Mouse (Mus musculus): Measurements from ENCODE around the gene Tnxb. TPM values are rescaled to one million over a fixed set of nuclear protein-coding genes. Genes with fewer than 3 reads are reported as not detected.

The Tnxb gene
- polyA plus RNA-seq, 1 experiment from 2014 or later, result 1.4 TPM

DNA sequence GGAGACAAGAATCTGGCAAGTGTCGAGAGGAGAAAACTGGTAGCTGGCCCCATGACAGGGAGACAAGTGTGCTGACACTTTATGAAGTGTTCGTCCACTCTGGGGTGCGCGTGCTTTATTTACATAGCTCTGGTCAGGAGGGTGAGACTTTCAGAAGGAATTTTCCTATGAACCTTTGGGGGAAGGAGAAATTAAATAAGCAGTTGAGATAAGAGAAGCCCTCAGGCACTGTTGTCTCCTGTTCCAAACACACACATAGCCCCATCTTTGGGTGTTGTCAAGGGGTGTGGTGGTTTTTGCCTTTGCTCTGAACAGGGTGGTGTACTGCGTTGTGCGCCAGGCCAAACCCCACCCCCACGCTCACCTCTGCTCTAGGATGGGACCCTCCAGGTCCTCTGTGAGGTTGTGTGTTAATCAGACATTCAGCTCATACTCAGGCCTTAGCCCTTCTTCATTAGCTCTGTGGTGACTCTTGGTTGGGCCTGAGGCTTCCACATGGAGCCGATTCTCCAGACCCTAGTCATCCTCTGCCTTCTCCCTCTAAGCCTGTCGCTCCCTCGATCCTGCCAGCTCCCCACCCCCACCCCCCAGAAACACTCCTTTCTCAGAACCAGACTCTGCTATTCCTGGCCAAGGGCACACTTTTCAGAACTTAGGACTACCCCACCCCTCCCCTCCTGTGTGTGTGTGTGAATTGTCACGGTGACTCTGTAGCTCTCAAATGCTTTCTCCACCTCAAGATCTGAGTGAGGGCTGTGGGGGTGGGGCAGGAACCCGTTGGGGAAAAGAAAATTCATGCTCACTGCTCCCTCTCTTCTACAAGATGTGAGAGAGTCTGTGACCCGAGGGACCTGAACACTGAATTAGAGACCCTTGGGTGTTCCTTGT is 5.1 kb downstream of the Tnxb start:
- Histone ChIP-seq H3K36me3 (no peaks in the 10 kb centered on the region), H3K9me3 (no peaks in the 10 kb centered on the region), H3K27ac (replicated peaks) (no peak overlapping the region), H3K4me2 (no peak overlapping the region), H3K4me1 (peaks cover 39% of the 10 kb centered on the region), H3K9ac (0 out of 2 replicates have a peak overlapping the region, but pooled peaks have one; percentile 11), H3K4me3 (no peak overlapping the region), H3K27me3 (replicated peaks) (peaks cover 93% of the 10 kb centered on the region)
- ATAC-seq (ENCODE audit: extremely low read depth, insufficient number of reproducible peaks, low FRiP score, low TSS enrichment), result no peak
- 49% methylated on average over 13 of the region's 13 CpGs for WGBS

DNA sequence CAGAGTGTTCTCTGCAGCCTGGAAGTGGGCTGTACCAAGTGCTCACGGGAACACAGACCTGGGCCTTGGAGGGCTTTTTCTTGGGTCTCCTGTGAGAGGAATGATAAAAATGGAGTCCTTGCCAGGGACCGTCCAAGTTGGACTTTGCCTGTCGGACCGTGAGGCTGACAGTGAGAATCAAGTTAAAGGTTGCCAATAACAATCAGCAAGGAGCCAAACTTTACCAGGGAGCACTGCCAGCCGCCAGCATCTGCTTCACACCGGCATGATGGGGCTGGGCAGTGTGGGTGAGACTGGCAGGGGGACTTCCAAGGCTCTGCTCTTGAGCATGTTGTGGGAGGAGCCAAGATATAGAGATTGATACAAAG is 5.7 kb downstream of the Tnxb start:
- Histone ChIP-seq H3K4me1 (peaks cover 39% of the 10 kb centered on the region), H3K27me3 (replicated peaks) (peaks cover 89% of the 10 kb centered on the region), H3K36me3 (no peaks in the 10 kb centered on the region), H3K9me3 (no peaks in the 10 kb centered on the region), H3K27ac (replicated peaks) (no peak overlapping the region), H3K9ac (0 out of 2 replicates have a peak overlapping the region, but pooled peaks have one; percentile 11), H3K4me3 (no peak overlapping the region), H3K4me2 (no peak overlapping the region)
- ATAC-seq (ENCODE audit: extremely low read depth, insufficient number of reproducible peaks, low FRiP score, low TSS enrichment), result no peak
- 69% methylated on average over 6 of the region's 6 CpGs for WGBS

DNA sequence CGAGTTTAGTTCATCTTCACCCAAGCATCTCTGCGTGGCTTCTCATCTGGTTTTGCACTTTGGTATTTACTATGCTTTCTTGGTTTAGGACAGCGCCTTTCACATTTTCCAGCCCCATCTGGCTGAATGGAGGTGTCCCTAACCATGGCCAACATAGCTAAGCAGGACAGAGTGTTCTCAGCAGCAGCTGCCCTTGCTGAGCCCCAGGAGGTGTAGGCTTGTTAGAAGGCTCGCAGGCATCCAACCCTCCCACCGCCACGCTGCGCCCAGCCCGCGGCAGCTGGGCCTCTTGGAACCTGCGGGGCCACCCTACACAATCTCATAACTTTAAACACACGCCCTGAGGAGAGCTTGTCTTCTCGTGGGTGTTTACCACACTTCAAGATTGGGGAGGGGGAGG is 6.3 kb downstream of the Tnxb start:
- Histone ChIP-seq H3K4me1 (peaks cover 39% of the 10 kb centered on the region), H3K9ac (no peak overlapping the region), H3K9me3 (no peaks in the 10 kb centered on the region), H3K4me2 (no peak overlapping the region), H3K4me3 (no peak overlapping the region), H3K27me3 (replicated peaks) (peaks cover 83% of the 10 kb centered on the region), H3K36me3 (no peaks in the 10 kb centered on the region), H3K27ac (replicated peaks) (no peak overlapping the region)
- ATAC-seq (ENCODE audit: extremely low read depth, insufficient number of reproducible peaks, low FRiP score, low TSS enrichment), result no peak
- WGBS, result 71% methylated on average over 12 of the region's 12 CpGs

DNA sequence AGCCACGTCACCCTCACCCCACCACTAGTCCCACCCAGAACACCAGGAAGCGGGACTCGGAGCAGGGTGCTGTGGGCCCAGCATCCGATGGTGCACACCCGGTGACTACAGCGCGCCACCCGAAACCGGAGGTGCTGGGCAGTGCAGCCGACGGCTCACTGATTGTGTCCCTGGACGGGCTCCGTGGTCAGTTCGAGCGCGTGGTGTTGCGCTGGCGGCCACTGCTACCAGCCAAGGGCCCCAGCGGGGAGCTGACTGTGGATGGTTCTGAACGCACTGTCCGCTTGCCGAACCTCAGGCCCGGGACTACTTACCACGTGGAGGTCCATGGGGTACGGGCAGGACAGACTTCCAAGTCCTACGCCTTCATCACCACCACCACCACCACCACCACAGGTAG is 9.9 kb downstream of the Tnxb start:
- Histone ChIP-seq H3K9me3 (no peaks in the 10 kb centered on the region), H3K27me3 (replicated peaks) (peaks cover 51% of the 10 kb centered on the region), H3K36me3 (no peaks in the 10 kb centered on the region), H3K4me2 (no peak overlapping the region), H3K9ac (no peak overlapping the region), H3K4me1 (peaks cover 52% of the 10 kb centered on the region), H3K27ac (replicated peaks) (no peak overlapping the region), H3K4me3 (no peak overlapping the region)
- no peak for ATAC-seq (ENCODE audit: extremely low read depth, insufficient number of reproducible peaks, low FRiP score, low TSS enrichment)
- 76% methylated on average over 26 of the region's 26 CpGs for WGBS

DNA sequence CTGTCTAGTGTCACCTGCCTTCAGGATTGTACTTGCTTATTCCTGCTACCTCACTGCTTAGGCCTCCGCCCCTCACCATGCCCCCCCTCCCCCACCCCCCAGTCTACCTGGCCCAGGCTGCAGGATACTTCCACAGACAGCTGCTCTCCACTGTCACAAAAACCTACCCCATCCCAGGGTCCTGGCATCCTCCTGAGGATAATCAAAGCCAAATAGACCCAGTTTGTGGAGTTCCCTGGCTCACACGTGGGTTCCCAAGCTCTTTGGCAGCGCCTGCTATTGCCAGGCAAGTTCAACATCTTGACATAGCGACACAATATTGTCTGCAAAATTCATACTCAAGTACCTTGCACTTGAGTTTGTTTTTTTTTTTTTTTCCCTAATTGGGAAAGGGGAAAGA is 10.3 kb downstream of the Tnxb start:
- H3K9ac ChIP-seq, result no peak overlapping the region
- peaks cover 51% of the 10 kb centered on the region for H3K27me3 ChIP-seq (replicated peaks)
- no peak overlapping the region for H3K4me2 ChIP-seq
- peaks cover 52% of the 10 kb centered on the region for H3K4me1 ChIP-seq
- no peak overlapping the region for H3K4me3 ChIP-seq
- H3K36me3 ChIP-seq, result no peaks in the 10 kb centered on the region
- ATAC-seq (ENCODE audit: extremely low read depth, insufficient number of reproducible peaks, low FRiP score, low TSS enrichment), result no peak
- WGBS, result 83% methylated on average over 4 of the region's 4 CpGs
- no peak overlapping the region for H3K27ac ChIP-seq (replicated peaks)
- H3K9me3 ChIP-seq, result no peaks in the 10 kb centered on the region

DNA sequence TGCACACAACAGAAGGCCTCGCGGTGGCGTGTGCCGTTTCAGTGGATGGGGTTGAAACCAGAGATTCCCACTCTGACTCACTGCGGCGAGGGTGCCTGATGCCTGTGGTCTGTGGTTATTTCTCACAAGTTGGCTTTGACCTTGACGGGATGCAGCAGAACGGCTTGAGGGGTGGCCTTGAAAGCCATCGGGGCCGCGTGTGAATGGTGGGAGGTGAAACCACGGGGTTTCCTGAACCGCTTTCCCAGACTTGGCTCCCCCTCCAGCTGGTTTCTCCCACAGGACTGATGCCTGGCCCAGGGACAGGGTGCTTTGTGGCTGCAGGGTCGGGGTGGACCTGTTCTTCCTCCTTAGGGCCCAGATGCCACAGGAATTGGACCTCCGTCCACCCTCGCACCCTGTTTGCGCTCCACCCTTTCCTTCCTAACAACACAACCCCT is 10.8 kb downstream of the Tnxb start:
- Histone ChIP-seq H3K4me1 (peaks cover 52% of the 10 kb centered on the region), H3K4me3 (no peak overlapping the region), H3K36me3 (no peaks in the 10 kb centered on the region), H3K27ac (replicated peaks) (no peak overlapping the region), H3K4me2 (peak overlapping the region; percentile 13; the same call in 1 of the 2 replicates), H3K9me3 (no peaks in the 10 kb centered on the region), H3K9ac (no peak overlapping the region), H3K27me3 (replicated peaks) (peaks cover 45% of the 10 kb centered on the region)
- no peak for ATAC-seq (ENCODE audit: extremely low read depth, insufficient number of reproducible peaks, low FRiP score, low TSS enrichment)
- 65% methylated on average over 17 of the region's 17 CpGs for WGBS

DNA sequence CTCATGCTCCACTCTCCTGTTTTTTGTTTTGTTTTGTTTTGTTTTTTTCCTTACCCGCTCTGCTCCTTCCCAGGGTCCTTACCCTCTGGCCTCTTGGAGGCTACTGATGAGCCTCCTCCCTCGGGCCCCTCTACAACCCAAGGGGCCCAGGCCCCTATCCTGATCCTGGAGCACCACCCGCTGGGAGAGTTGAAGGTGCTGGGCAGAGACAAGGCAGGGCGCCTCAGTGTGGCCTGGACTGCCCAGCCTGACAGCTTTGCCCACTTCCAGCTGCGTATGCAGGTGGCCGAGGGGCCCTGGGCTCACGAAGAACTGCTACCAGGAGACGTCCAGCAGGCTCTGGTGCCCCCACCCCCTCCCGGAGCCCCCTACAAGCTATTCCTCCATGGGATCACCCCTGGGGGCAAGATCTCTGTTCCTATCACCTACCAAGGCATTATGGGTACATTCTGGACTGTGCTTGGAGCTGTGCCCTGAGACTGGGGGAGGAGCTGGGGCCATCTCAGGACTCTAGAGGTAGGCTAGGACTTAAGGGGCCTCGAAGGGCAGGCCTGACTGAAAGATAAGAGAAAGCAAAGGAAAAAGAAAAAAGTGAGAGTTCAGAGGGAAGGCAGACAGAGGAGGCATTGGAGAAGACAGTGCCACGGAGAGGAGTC is 11.7 kb downstream of the Tnxb start:
- Histone ChIP-seq H3K27me3 (replicated peaks) (peaks cover 37% of the 10 kb centered on the region), H3K4me1 (peaks cover 46% of the 10 kb centered on the region), H3K9me3 (no peaks in the 10 kb centered on the region), H3K4me3 (no peak overlapping the region), H3K4me2 (0 out of 2 replicates have a peak overlapping the region, but pooled peaks have one; percentile 13), H3K36me3 (no peaks in the 10 kb centered on the region), H3K27ac (replicated peaks) (no peak overlapping the region), H3K9ac (peak overlapping the region; percentile 3; the same call in 1 of the 2 replicates)
- 59% methylated on average over 11 of the region's 11 CpGs for WGBS
- ATAC-seq (ENCODE audit: extremely low read depth, insufficient number of reproducible peaks, low FRiP score, low TSS enrichment), result no peak

DNA sequence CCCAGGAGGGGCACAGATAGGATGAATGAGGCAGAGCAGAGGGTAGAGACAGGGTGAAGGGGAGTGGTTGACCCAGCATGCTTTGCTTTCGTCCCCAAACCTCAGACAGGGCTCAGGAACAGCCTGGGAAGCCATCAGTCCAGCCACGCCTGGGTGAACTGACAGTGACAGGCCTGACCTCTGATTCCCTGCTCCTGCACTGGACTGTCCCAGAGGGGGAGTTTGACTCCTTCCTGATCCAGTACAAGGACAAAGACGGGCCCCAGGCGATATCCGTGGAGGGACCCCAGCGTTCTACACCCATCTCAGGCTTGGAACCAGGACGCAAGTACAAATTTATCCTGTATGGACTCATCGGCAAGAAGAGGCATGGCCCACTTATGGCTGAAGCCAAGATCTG is 12.8 kb downstream of the Tnxb start:
- H3K4me1 ChIP-seq, result peaks cover 46% of the 10 kb centered on the region
- H3K9ac ChIP-seq, result no peak overlapping the region
- H3K27me3 ChIP-seq (replicated peaks), result peaks cover 25% of the 10 kb centered on the region
- no peak overlapping the region for H3K4me3 ChIP-seq
- WGBS, result 73% methylated on average over 8 of the region's 8 CpGs
- no peaks in the 10 kb centered on the region for H3K36me3 ChIP-seq
- H3K9me3 ChIP-seq, result no peaks in the 10 kb centered on the region
- H3K27ac ChIP-seq (replicated peaks), result no peak overlapping the region
- ATAC-seq (ENCODE audit: extremely low read depth, insufficient number of reproducible peaks, low FRiP score, low TSS enrichment), result no peak
- no peak overlapping the region for H3K4me2 ChIP-seq

DNA sequence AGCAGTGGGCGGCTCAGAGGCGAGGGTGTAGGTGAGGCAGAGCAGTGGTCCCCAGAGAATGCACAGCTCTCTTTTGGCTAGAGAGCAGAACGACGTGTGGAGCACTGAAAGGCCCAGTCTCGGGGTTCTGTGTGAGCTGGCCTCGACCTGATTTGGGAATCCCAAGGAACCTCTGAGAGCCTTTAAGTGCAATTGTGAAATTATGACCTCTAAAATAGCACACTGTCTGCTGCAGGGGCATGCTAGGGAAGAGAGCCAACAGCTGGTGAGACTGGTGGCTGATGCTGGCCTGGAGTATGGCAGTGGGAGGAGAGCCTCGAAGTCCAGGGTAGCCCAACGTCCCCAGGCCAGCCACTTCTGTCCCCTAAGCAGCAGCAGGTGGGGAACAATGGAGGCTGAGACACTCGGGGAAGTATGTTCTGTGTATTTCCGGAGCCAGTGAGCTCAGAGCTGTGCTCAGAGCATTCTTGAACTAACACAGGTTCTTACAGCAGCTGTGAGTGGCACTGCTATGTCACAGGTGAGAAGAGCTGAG is 13.4 kb downstream of the Tnxb start:
- Histone ChIP-seq H3K27me3 (replicated peaks) (peaks cover 19% of the 10 kb centered on the region), H3K4me2 (no peak overlapping the region), H3K9me3 (no peaks in the 10 kb centered on the region), H3K4me3 (no peak overlapping the region), H3K9ac (0 out of 2 replicates have a peak overlapping the region, but pooled peaks have one; percentile 19), H3K36me3 (no peaks in the 10 kb centered on the region), H3K27ac (replicated peaks) (peak overlapping the region; percentile 67; the same call in 1 of the 2 replicates), H3K4me1 (peaks cover 46% of the 10 kb centered on the region)
- WGBS, result 65% methylated on average over 10 of the region's 10 CpGs
- no peak for ATAC-seq (ENCODE audit: extremely low read depth, insufficient number of reproducible peaks, low FRiP score, low TSS enrichment)

DNA sequence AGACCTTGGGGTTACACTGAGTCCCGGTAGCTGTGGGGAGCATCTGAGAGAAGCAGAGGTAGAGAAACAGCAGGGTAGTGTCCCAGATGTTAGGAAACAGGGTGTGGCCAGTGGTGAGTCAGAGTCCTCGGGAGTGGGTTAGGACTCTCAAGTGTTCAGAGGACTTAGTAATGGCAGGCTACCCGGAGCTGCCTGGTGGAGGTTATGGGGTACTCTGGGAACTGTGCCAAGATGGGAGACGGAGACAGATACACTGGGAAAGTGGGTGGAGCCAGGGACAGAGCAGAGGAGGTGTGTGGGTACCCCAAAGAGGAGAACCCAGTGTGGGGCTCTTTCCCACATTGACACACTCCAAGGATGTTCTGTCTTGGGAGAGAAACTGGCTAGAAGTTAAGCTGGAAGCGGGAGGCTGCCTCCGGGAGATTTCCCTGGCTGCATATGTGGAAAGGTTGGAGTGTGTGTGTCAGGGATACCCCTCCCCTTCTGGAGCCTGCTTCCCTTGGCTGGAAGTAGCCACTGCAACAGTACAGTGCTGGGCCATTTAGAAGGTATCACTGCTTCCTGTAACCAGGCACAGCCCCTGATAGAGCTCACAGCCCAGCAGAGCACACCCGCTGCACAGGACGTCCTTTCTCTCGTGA is 14.0 kb downstream of the Tnxb start:
- Histone ChIP-seq H3K9me3 (no peaks in the 10 kb centered on the region), H3K4me1 (peaks cover 46% of the 10 kb centered on the region), H3K27ac (replicated peaks) (peak overlapping the region; percentile 67), H3K36me3 (no peaks in the 10 kb centered on the region), H3K4me3 (no peak overlapping the region), H3K4me2 (no peak overlapping the region), H3K27me3 (replicated peaks) (peaks cover 13% of the 10 kb centered on the region), H3K9ac (0 out of 2 replicates have a peak overlapping the region, but pooled peaks have one; percentile 19)
- WGBS, result 41% methylated on average over 9 of the region's 9 CpGs
- no peak for ATAC-seq (ENCODE audit: extremely low read depth, insufficient number of reproducible peaks, low FRiP score, low TSS enrichment)
